Mouse (Mus musculus) cerebellum, adult 18-20 months (tissue): Measurements from ENCODE around the gene Rpusd2.
A peak's percentile ranks its signal among the peaks of the same experiment; 100 is the strongest.

ENCODE experiments used
- DNase-seq, 2 experiments: peaks; one replicate each; pipeline ENCODE4 v3.0.0; 2021

Gene Rpusd2

GRCm38 (mm10) chr2:119035397-119035745 is 781 bp downstream of the Rpusd2 start:
- DNase-seq = no peak

GRCm38 (mm10) chr2:119040882-119041281 is 6.3 kb downstream of the Rpusd2 start:
- DNase-seq = no peak

GRCm38 (mm10) chr2:119045163-119045562 is 10.6 kb downstream of the Rpusd2 start:
- DNase-seq = no peak

- DNase-seq = peak; percentile 87 to 95
Observed at GRCm38 (mm10) chr2:119046649-119047611, 12.3 kb downstream of the Rpusd2 start, which contains the start of gene Knl1. Gene Knl1, plus strand, starts transcription at chr2:119047119.

- DNase-seq = no peak
Observed at GRCm38 (mm10) chr2:119047849-119048248, 13.3 kb downstream of the Rpusd2 start.

- DNase-seq = no peak
Observed at GRCm38 (mm10) chr2:119050132-119050650, 15.6 kb downstream of the Rpusd2 start.

GRCm38 (mm10) chr2:119060139-119060538 is 25.5 kb downstream of the Rpusd2 start:
- no peak for DNase-seq

- DNase-seq = no peak
Observed at GRCm38 (mm10) chr2:119072397-119072796, 37.8 kb downstream of the Rpusd2 start.

- DNase-seq = no peak
Observed at GRCm38 (mm10) chr2:119086156-119086555, 51.6 kb downstream of the Rpusd2 start.
